Mouse (Mus musculus): ENCODE data around the gene BC034090. TPM values are rescaled to one million over a fixed set of nuclear protein-coding genes. Genes with fewer than 3 reads are reported as not detected.

Gene BC034090
- polyA plus RNA-seq, 1 experiment: 3.3 TPM

GRCm38 (mm10) chr1:155202472-155202871, 41.8 kb downstream of the BC034090 start:
- Histone ChIP-seq H3K27me3 (replicated peaks) (no peaks in the 10 kb centered on the region), H3K4me3 (replicated peaks) (no peak overlapping the region), H3K4me1 (peaks cover 19% of the 10 kb centered on the region), H3K36me3 (replicated peaks; ENCODE audit: low read length) (peaks cover 98% of the 10 kb centered on the region), H3K9me3 (no peaks in the 10 kb centered on the region)
- TF ChIP-seq GATA1 (IDR thresholded peaks at IDR 0.05; ENCODE audit: borderline replicate concordance, low read length) (no peak), FLI1 (IDR thresholded peaks at IDR 0.05; ENCODE audit: low read length) (no peak)

GRCm38 (mm10) chr1:155201914-155202313, 42.3 kb downstream of the BC034090 start:
- H3K9me3 ChIP-seq: no peaks in the 10 kb centered on the region
- H3K36me3 ChIP-seq (replicated peaks; ENCODE audit: low read length): peaks cover 98% of the 10 kb centered on the region
- no peak for TF ChIP-seq GATA1 (IDR thresholded peaks at IDR 0.05; ENCODE audit: borderline replicate concordance, low read length)
- TF ChIP-seq FLI1 (IDR thresholded peaks at IDR 0.05; ENCODE audit: low read length): no peak
- no peak overlapping the region for H3K4me3 ChIP-seq (replicated peaks)
- H3K4me1 ChIP-seq: peaks cover 19% of the 10 kb centered on the region
- H3K27me3 ChIP-seq (replicated peaks): no peaks in the 10 kb centered on the region

- no peaks in the 10 kb centered on the region for H3K9me3 ChIP-seq
Observed at GRCm38 (mm10) chr1:155201373-155201879, 42.8 kb downstream of the BC034090 start.

GRCm38 (mm10) chr1:155200967-155201366, 43.3 kb downstream of the BC034090 start:
- H3K27me3 ChIP-seq (replicated peaks): no peaks in the 10 kb centered on the region
- H3K36me3 ChIP-seq (replicated peaks; ENCODE audit: low read length): peaks cover 98% of the 10 kb centered on the region
- TF ChIP-seq GATA1 (IDR thresholded peaks at IDR 0.05; ENCODE audit: borderline replicate concordance, low read length) (no peak), FLI1 (IDR thresholded peaks at IDR 0.05; ENCODE audit: low read length) (no peak)
- H3K9me3 ChIP-seq: no peaks in the 10 kb centered on the region
- H3K4me1 ChIP-seq: peaks cover 18% of the 10 kb centered on the region
- no peak overlapping the region for H3K4me3 ChIP-seq (replicated peaks)

More at GRCm38 (mm10) chr1:155201373-155201879, 42.8 kb downstream of the BC034090 start:
- H3K27me3 ChIP-seq (replicated peaks): no peaks in the 10 kb centered on the region
- H3K4me3 ChIP-seq (replicated peaks): no peak overlapping the region
- peaks cover 98% of the 10 kb centered on the region for H3K36me3 ChIP-seq (replicated peaks; ENCODE audit: low read length)
- TF ChIP-seq FLI1 (IDR thresholded peaks at IDR 0.05; ENCODE audit: low read length) (no peak), GATA1 (IDR thresholded peaks at IDR 0.05; ENCODE audit: borderline replicate concordance, low read length) (no peak)
- H3K4me1 ChIP-seq: peaks cover 19% of the 10 kb centered on the region

GRCm38 (mm10) chr1:155199522-155199921, 44.7 kb downstream of the BC034090 start:
- H3K4me3 ChIP-seq (replicated peaks): no peak overlapping the region
- no peaks in the 10 kb centered on the region for H3K9me3 ChIP-seq
- H3K4me1 ChIP-seq: peaks cover 15% of the 10 kb centered on the region
- H3K27me3 ChIP-seq (replicated peaks): no peaks in the 10 kb centered on the region
- peaks cover 98% of the 10 kb centered on the region for H3K36me3 ChIP-seq (replicated peaks; ENCODE audit: low read length)
- TF ChIP-seq GATA1 (IDR thresholded peaks at IDR 0.05; ENCODE audit: borderline replicate concordance, low read length) (no peak), FLI1 (IDR thresholded peaks at IDR 0.05; ENCODE audit: low read length) (no peak)

GRCm38 (mm10) chr1:155196691-155197090, 47.6 kb downstream of the BC034090 start:
- peaks cover 98% of the 10 kb centered on the region for H3K36me3 ChIP-seq (replicated peaks; ENCODE audit: low read length)
- TF ChIP-seq GATA1 (IDR thresholded peaks at IDR 0.05; ENCODE audit: borderline replicate concordance, low read length) (no peak), FLI1 (IDR thresholded peaks at IDR 0.05; ENCODE audit: low read length) (no peak)
- H3K4me3 ChIP-seq (replicated peaks): no peak overlapping the region

GRCm38 (mm10) chr1:155192805-155193368, 51.4 kb downstream of the BC034090 start:
- peaks cover 97% of the 10 kb centered on the region for H3K36me3 ChIP-seq (replicated peaks; ENCODE audit: low read length)
- peaks cover 3% of the 10 kb centered on the region; the same call in 1 of the 2 replicates for H3K9me3 ChIP-seq
- TF ChIP-seq GATA1 (IDR thresholded peaks at IDR 0.05; ENCODE audit: borderline replicate concordance, low read length) (no peak), FLI1 (IDR thresholded peaks at IDR 0.05; ENCODE audit: low read length) (no peak)
- no peaks in the 10 kb centered on the region for H3K27me3 ChIP-seq (replicated peaks)
- peaks cover 6% of the 10 kb centered on the region; the same call in 1 of the 2 replicates for H3K4me1 ChIP-seq
- H3K4me3 ChIP-seq (replicated peaks): no peak overlapping the region

More at GRCm38 (mm10) chr1:155196691-155197090, 47.6 kb downstream of the BC034090 start:
- H3K9me3 ChIP-seq: no peaks in the 10 kb centered on the region
- peaks cover 13% of the 10 kb centered on the region for H3K4me1 ChIP-seq
- no peaks in the 10 kb centered on the region for H3K27me3 ChIP-seq (replicated peaks)

- TF ChIP-seq GATA1 (IDR thresholded peaks at IDR 0.05; ENCODE audit: borderline replicate concordance, low read length) (no peak), FLI1 (IDR thresholded peaks at IDR 0.05; ENCODE audit: low read length) (no peak)
- Histone ChIP-seq H3K4me3 (replicated peaks) (no peak overlapping the region), H3K36me3 (replicated peaks; ENCODE audit: low read length) (peaks cover 94% of the 10 kb centered on the region), H3K4me1 (peaks cover 6% of the 10 kb centered on the region; the same call in 1 of the 2 replicates), H3K27me3 (replicated peaks) (no peaks in the 10 kb centered on the region), H3K9me3 (peaks cover 3% of the 10 kb centered on the region; the same call in 1 of the 2 replicates)
Observed at GRCm38 (mm10) chr1:155191671-155192070, 52.6 kb downstream of the BC034090 start.

- Histone ChIP-seq H3K36me3 (replicated peaks; ENCODE audit: low read length) (peaks cover 94% of the 10 kb centered on the region), H3K4me1 (peaks cover 6% of the 10 kb centered on the region; the same call in 1 of the 2 replicates), H3K27me3 (replicated peaks) (no peaks in the 10 kb centered on the region), H3K4me3 (replicated peaks) (no peak overlapping the region), H3K9me3 (peaks cover 3% of the 10 kb centered on the region; the same call in 1 of the 2 replicates)
- no peak for TF ChIP-seq FLI1 (IDR thresholded peaks at IDR 0.05; ENCODE audit: low read length)
- TF ChIP-seq GATA1 (IDR thresholded peaks at IDR 0.05; ENCODE audit: borderline replicate concordance, low read length): no peak
Observed at GRCm38 (mm10) chr1:155191219-155191618, 53.0 kb downstream of the BC034090 start.

- H3K4me3 ChIP-seq (replicated peaks): no peak overlapping the region
- peaks cover 77% of the 10 kb centered on the region for H3K36me3 ChIP-seq (replicated peaks; ENCODE audit: low read length)
- H3K9me3 ChIP-seq: peaks cover 3% of the 10 kb centered on the region; the same call in 1 of the 2 replicates
- 0 out of 2 replicates have a peak, but pooled peaks cover 3% of the 10 kb centered on the region for H3K4me1 ChIP-seq
- no peaks in the 10 kb centered on the region for H3K27me3 ChIP-seq (replicated peaks)
- TF ChIP-seq GATA1 (IDR thresholded peaks at IDR 0.05; ENCODE audit: borderline replicate concordance, low read length) (no peak), FLI1 (IDR thresholded peaks at IDR 0.05; ENCODE audit: low read length) (no peak)
Observed at GRCm38 (mm10) chr1:155188656-155189055, 55.6 kb downstream of the BC034090 start.

Measured in megakaryocyte, embryonic 14.5 days (primary cell).